Mouse (Mus musculus): ENCODE data around the gene Zfhx2.

DNA sequence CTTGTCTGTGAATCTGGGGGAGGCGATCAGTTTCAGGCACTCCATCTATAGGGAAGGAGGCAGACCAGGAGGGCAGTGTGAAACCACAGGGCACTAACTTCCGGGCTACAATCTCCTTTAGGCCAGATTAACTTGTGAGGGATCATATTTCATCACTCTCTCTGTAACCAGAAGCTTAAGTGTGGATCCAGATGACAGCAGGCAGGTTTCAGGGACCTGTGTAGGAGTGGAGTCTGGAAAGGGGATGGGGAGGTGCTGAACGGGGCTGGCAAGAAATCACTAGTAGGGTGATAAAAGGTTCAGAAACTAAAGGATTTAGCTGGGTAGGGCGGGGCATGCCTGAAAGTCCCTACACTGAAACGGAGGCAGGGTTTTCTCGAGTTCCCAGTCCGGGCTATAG, 13.3 kb upstream of the Zfhx2 start:
- TF ChIP-seq GATA1 (IDR thresholded peaks at IDR 0.05; ENCODE audit: borderline replicate concordance, low read length) (no peak), FLI1 (IDR thresholded peaks at IDR 0.05; ENCODE audit: low read length) (no peak)

All from megakaryocyte, embryonic 14.5 days (primary cell).